Mouse (Mus musculus) inflammation-experienced regulatory T-cells, adult 6 months (primary cell): ENCODE measurements around the gene Ercc6. TPM values are rescaled to one million over a fixed set of nuclear protein-coding genes. Genes with fewer than 3 reads are reported as not detected.
A peak's percentile ranks its signal among the peaks of the same experiment; 100 is the strongest.

ENCODE experiments used
- ATAC-seq: one replicate; pipeline ENCODE4 v1.8.0; 2017
- polyA plus RNA-seq, 3 experiments: library from polyadenylated mRNA; unstranded; fragments of 100-300 nt; shearing (Covaris generic); gene quantifications; one replicate each; pipeline ENCODE4 v1.2.1; 2017

The Ercc6 gene
- 1 to 10 TPM; 4.3 to 8.8 (median 5.5) TPM for polyA plus RNA-seq

- ATAC-seq = peak; percentile 91
Measured at GRCm38 (mm10) chr14:32513336-32514032, at the start of gene Ercc6. Ercc6 (plus strand) TSS chr14:32513521.

- ATAC-seq = no peak
Measured at GRCm38 (mm10) chr14:32464601-32465505, 48.5 kb upstream of the Ercc6 start, which contains the start of gene Slc18a3. Slc18a3 (minus strand) TSS chr14:32464850.

- no peak for ATAC-seq
Measured at GRCm38 (mm10) chr14:32465506-32465870, 47.8 kb upstream of the Ercc6 start.

GRCm38 (mm10) chr14:32465889-32466288 is 47.4 kb upstream of the Ercc6 start, which contains the start of gene Chat:
Chat (minus strand) TSS chr14:32465989.
- no peak for ATAC-seq

GRCm38 (mm10) chr14:32467606-32468005 is 45.7 kb upstream of the Ercc6 start:
- ATAC-seq = no peak

- no peak for ATAC-seq
Measured at GRCm38 (mm10) chr14:32472996-32473395, 40.3 kb upstream of the Ercc6 start.

GRCm38 (mm10) chr14:32476559-32476958 is 36.8 kb upstream of the Ercc6 start:
- no peak for ATAC-seq

- no peak for ATAC-seq
Measured at GRCm38 (mm10) chr14:32477581-32477980, 35.7 kb upstream of the Ercc6 start.

- peak; percentile 74 for ATAC-seq
Measured at GRCm38 (mm10) chr14:32482061-32482460, 31.3 kb upstream of the Ercc6 start.

- peak; percentile 32 for ATAC-seq
Measured at GRCm38 (mm10) chr14:32492521-32492920, 20.8 kb upstream of the Ercc6 start.

- no peak for ATAC-seq
Measured at GRCm38 (mm10) chr14:32496115-32496850, 17.0 kb upstream of the Ercc6 start.

GRCm38 (mm10) chr14:32501303-32501702 is 12.0 kb upstream of the Ercc6 start:
- no peak for ATAC-seq

- ATAC-seq = no peak
Measured at GRCm38 (mm10) chr14:32502764-32503688, 10.3 kb upstream of the Ercc6 start.

GRCm38 (mm10) chr14:32503897-32504296 is 9.4 kb upstream of the Ercc6 start:
- no peak for ATAC-seq

- ATAC-seq = no peak
Measured at GRCm38 (mm10) chr14:32506329-32506728, 7.0 kb upstream of the Ercc6 start.

- ATAC-seq = no peak
Measured at GRCm38 (mm10) chr14:32507216-32507615, 6.1 kb upstream of the Ercc6 start.

GRCm38 (mm10) chr14:32508105-32508835 is 5.1 kb upstream of the Ercc6 start:
- ATAC-seq = no peak

GRCm38 (mm10) chr14:32509443-32509961 is 3.8 kb upstream of the Ercc6 start:
- no peak for ATAC-seq

- ATAC-seq = no peak
Measured at GRCm38 (mm10) chr14:32512912-32513311, 409 bp upstream of the Ercc6 start.

- ATAC-seq = peak; percentile 30
Measured at GRCm38 (mm10) chr14:32516086-32516485, 2.8 kb downstream of the Ercc6 start.

GRCm38 (mm10) chr14:32518543-32518942 is 5.2 kb downstream of the Ercc6 start:
- ATAC-seq = no peak
